Mouse (Mus musculus) Muller cell, postnatal 12 days (primary cell): ENCODE measurements at regions not wholly inside any gene's neighbourhood (a gene's known extent, or its start where the extent isn't known, plus 50 kb on each side); places are given as distances from the start of the nearest gene placed in this dataset.

Experiments
- DNase-seq: peaks from one replicate; pipeline ENCODE4 v3.0.0-alpha.2; 2015; ENCODE audit errors: inconsistent ontology term

GRCm38 (mm10) chrX:12219474-12219873, 59.3 kb upstream of the Bcor start:
- no peak for DNase-seq

DNA sequence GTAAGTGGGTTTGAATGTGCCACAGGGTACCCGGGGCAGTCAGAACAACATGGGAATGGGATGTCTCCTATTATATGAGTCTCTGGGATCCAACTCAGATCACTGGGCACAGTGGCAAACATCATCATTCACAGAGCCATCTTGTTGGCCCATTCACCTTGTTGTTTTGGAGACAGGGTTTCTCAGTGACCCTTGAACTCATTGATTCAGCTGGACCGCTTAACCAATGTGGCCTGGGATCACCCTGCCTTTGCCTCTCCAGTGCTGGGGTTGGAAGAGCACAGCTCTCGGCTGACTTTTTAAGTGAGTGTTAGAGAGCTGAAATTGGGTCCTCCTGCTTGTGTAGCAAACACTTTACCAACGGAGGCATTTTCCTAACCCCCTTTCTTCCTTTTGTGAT, 64.2 kb upstream of the Bcor start:
- DNase-seq, result no peak

- DNase-seq, result peak; percentile 41
Observed at GRCm38 (mm10) chrX:12225116-12225891, 65.1 kb upstream of the Bcor start.

- DNase-seq, result no peak
Observed at GRCm38 (mm10) chrX:12225892-12226206, 65.7 kb upstream of the Bcor start.

DNA sequence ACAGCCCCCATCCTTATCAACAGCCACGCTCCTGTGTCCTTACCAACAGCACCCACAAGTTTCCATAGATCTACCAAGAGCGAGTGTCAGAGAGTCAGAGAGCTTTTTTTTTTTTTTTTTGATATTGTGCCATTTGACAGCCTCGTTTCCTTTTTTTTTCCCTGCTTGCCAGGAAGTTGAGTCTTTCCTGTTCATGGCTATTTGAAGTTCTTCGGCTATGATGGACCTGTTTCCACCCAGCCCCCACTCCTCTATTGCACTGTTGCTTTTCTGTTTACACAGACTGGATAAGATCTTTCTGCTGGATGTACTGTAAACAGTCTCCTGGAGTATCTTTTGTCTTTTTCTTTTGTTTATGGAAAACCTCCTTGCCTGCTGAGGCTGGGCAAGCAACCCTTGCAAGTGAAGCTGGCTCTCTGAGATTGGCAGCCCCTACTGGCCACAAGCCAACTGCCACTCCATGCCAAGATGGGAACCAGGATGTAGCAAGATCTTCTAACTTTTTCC, 80.4 kb upstream of the Bcor start:
- no peak for DNase-seq

DNA sequence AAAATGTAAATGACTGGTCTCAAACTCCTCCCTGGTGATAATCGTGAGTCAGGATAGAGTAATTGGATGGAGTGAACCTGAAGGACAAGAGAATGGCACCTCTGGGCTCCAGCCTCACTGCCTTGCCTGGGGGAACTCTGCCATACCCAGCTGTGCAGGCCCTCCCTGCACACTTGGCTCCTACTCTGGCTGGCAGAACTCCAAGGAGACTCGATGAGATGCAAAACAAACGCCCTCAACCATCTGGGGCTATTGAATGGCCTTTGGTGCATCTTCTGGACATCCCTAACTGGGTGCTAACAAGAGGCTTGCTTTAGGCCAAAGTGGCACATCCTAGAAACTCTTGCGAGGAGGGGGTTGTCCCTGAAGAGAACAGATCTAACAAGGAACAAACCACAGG, 81.6 kb upstream of the Bcor start:
- no peak for DNase-seq

DNA sequence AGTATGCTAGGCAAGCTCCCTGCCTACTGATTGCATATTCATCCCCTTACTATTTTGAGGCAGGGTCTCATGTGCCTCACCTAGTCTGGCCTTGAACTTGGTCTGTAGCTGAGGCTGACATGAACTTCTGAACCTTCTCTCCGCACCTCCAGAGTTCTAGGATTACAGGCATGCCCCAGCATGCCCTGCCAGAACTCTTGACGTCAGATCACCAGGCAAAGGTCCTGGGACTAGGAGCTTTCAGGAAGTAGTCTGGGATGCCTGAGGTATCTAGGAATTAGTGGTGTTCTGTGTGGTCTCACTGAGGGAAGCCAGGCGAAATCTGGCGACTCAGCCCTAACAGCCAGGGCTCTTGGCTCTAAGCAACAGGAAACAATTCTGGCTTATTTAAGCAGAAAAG, 88.9 kb upstream of the Bcor start:
- DNase-seq, result peak; percentile 26

- DNase-seq, result no peak
Observed at GRCm38 (mm10) chrX:12249911-12250310, 89.8 kb upstream of the Bcor start.

DNA sequence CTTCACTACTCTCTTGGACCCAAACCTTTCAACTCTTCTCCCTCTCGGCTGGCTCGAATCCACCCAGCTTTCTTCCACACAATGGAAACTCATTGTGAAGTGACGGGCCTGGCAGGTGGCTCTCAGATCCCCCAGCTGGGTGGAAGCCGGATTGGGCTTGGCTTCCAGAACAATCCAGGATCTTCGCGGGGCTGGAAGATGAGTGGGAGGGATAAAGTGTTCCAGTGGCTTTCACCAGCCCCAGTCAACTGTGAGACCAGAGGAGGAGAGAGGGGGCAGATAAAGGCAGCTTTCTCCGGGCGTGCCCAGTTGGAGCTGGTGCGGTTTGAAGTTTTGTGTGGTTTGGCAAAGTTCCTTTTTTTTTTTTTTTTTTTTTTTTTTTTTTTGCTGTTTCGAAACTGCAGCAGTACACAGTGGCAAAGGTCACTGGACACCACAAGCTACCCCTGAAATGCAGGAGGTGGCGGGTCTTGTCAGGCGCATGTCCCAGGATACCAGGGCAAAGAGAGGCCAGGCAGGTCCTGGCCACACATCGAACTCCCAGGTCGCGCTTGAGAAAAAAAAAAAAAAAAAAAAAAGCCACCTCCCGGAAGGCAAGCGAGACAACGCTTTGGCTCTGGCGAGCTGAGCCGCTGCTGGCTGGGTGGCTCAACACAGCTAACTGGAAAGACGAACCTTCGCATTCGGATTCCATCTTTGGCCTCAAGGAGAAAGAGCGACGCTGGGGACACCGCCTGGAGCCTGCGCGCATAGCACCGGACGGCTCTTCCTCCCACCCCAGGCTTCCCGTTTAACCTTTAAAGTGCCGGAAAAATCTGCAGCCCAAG, 91.9 kb upstream of the Bcor start:
- peak; percentile 79 for DNase-seq

DNA sequence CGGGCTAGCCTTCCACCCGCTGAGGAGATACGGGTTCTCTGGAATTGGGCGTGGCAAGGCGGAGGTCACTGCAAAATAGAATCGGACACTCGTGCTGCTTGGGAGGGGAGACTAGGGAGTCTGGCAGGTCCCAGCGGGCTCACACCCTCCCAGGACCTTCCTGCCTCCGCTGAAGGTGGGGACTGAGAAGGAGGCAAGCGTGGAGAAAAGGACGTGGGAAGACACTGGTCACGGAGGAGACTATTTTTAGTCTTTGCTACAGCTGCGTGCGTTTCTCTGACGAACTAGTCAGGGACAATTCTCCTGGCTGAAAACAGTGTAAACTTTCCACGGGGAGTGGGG, 92.5 kb upstream of the Bcor start:
- no peak for DNase-seq

DNA sequence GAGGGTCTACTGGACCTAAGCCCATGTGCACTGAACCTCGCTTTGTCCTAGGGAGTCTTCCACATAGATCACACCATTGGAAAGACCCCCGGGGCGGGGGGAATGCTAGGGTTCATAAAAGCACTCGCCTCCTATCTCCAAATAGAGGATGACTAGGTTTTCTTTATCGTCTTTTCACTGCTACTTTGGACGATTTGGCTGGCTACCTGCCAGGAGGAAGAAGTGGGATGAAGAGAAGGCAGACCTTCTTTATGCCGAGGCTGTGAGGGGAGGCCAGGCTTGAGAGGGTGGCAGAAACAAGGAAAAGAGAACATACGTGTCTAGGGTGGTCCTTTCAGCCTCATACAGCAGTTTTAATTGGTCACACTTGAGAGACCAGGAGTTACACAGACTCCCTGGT, 96.6 kb upstream of the Bcor start:
- no peak for DNase-seq

- no peak for DNase-seq
Observed at GRCm38 (mm10) chrX:12263834-12264233, 103.7 kb upstream of the Bcor start.

- DNase-seq, result no peak
Observed at GRCm38 (mm10) chrX:12284741-12285140, 124.6 kb upstream of the Bcor start.

- no peak for DNase-seq
Observed at GRCm38 (mm10) chrX:12285141-12285540, 125.0 kb upstream of the Bcor start.

DNA sequence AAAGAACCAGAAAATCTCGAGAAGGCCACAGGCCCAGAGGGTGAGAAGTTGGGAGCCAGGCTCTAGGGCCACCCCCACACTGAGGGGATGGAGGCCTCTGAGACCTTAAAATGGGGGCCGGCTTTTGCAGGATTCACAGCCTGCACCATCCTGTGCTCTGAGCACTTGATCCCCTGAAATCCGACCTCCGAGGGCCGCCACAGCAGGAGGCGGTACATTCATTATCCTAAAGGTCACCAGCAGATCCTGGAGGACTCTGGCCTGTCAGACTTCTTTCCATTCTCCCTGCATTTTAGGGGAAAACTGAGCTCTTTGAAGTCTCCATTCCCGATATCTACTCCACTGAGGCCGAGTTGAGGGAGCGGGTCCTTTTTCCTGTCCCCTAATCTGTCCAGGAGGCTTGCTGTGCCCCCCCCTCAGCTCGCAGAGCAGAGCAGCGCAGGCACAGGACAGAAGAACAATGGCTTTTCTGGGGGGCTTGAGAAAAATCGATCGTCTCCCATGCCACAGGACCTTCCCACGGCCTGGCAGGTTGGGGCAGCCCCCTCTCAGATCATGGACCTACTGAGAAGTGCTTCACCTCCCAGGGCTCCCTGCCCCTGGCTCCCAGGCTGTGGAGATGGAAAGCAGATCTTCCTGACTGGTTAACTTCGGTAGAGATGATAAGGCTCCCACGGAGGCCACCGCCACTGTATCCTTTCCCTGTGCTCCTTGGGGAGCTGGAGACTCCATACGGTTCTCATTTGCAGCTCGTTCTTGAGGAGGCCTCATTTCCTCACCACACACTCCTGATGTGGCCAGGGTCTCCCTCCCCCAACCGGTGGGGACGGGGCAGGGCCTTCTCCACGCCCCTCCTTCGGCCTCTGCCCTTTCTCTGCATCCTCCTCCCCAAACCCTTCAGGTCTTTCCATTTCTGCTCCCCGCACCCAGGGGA, 126.1 kb upstream of the Bcor start:
- no peak for DNase-seq

DNA sequence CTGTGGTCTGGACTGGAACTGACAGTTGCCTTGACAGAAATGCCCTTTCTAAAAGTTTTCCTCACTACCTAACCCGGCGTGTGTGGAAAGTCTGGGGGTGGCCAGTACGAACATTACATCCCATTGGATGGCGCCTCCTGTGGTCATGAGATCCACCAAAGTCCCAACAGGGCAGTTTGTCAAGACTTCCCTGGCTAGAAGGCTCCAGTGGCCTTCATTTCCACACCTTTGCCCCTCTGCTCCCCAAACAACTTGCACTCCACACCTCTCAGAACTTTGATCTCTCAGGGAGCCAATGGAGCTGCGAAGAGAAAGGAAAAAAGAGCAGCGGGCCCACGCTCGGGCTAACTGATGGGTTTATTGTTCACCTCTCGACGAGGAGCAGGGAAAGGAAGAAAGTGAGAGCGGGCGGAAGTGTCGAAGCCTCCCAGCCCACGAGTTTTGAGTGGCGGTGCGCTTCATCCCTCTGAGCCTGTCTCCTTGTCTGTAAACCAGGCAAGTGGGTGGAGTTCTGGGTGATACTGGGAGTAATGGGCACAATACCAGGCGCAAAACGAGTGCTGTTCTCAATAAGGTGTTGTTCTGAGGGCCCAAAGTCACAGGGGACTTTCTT, 126.9 kb upstream of the Bcor start:
- DNase-seq, result no peak

DNA sequence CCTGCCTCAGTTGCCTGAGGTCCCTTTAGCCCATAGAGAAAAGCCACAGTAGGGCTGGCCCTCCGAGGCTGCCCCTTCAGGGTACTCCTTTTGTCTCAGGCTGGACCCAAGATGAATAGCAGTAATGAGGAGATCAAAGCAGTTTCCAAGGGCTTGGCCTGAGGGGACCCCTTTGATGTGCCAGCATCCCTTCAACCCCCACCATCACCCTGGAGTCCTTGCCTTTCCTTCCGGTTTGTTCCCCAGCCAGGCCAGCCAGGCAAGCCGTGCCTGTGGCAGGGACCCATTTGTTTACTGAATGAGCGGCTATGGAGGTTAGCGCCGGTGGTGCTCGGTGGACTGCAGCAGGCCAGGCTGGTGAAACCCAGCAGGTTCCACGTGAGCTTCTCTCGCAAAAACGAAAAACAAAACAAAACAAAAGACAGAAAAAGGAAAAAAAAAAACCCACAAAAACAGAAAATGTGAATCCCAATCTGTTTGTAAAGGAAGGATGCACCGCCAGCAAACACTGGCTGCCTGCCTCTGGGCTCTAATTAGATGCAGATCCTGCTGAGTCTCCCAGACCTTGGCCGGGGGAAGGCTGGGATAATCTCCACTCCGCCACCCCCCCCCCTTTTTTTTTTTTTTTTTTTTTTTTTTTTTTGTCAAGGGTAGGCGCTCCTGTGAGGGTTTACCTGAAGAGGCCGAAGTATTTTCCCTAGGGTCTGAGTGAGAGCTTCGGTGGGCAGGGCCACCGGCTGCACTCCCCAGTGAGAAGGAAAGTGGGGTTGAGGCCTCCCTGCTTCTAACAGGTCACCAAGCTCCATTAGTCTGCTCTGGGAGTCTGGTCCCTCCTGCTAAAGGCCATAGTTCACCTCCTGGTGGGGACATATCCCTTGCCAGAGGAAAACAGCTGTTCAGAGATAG, 127.8 kb upstream of the Bcor start:
- DNase-seq, result peak; percentile 21

DNA sequence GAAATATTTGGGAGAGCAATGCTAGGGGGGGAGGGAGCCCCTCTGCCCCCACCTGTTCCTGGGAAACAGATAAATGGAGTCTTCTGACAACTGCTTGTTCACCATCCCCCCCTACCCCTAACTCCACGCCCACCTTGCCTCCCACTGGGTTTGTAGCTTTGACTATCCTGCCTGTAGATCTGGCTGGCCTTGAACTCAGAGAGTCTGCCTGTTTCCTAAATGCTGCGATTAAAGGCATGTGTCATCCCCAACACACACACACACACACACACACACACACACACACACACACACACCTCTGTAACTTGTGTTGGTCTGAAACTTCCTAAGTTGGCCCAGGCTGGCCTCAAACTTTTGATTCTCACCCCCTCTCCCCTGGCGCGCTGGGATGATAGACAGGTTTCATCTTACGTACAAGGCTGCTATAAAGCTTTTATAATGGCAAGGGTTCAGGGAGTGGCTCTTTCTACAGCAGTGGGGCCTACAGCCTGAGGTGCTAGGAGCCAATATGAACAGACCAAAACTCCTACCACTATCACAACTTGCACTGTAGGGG, 128.5 kb upstream of the Bcor start:
- no peak for DNase-seq

DNA sequence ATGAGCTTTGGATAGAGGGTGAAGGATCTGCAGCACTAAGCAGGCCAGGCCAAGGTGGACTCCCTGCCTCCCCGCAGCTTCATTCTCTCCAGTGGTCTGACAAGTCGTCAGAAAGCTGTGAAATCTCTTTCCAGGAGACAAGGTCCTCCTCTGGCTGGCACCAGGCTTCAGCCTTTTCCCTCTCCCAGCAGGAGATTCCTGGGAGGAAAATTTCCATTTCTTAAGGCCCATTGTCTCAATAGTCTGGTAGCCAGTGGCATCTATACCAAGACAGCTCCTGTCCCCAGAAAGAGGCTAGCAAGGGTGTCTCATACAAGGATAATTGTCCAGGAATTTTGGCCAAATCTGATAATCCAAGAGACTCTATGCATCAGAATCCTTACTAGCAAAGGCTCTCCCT, 133.0 kb upstream of the Bcor start:
- DNase-seq, result no peak

DNA sequence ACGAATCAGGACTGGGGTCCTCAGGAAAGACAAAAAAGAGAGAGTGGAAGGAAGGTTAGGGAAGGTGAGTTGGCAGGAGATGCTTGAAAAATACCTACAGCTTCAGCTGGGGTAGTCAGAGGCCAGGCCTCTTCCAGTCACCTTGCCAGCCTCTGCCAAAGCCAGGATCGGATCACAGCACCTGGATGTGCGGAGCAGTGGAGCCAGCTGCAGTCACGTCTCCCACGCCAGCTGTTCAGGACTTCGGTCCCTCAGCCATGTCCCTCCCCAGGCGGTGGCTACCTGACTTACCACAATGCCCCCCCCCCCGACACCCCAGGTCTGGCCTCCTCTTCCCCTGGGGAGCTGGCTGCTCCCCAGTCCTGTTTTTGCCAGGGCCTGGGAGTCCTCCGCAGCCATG, 134.3 kb upstream of the Bcor start:
- no peak for DNase-seq
